Mouse (Mus musculus) liver, postnatal 0 days (tissue): ENCODE results near the gene Crybg2.

Experiments
- CTCF ChIP-seq: sonication (generic); IDR thresholded peaks from 2 replicates; pipeline ENCODE4 v1.5.1; 2016; ENCODE audit warnings: antibody characterized with exemption, low read depth
- EP300 ChIP-seq: IDR thresholded peaks from 2 replicates; pipeline ENCODE4 v1.6.1; 2016; ENCODE audit warnings: antibody characterized with exemption, low read depth, mild to moderate bottlenecking

DNA sequence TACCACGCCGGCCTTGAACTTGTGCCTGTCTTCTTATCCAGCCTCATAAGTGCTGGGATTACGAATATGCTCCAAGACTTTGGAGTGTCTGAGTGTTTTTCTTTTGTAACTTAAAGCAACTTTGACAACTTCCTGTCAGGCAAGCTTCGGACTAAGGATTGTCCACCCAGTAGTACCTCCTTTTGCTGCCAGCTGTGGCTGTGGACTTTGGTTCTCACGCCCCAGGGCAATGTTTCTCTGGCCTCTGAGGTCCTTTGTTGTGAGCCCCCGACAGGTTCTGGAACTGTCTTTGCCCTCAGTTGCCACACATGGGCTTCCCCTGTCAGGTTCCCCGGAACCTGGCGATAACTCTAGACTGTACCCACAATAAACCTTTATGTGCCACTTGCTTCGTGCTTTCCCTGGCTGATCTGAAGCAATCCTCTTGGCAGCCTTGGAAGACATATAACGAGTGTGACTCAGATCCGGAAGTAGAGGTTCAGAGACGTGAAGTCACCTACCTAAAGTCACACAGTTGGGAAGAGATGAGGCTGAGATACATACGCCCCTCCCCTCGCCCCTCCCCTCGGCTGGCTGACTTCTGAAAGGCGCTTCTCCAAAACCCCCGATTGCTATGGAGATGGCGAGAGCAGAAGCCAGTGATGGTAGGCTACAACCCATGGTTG lies 683 bp downstream of the Crybg2 start:
- no peak for TF ChIP-seq EP300
- TF ChIP-seq CTCF = no peak
